Mouse (Mus musculus) neural tube, embryonic 14.5 days (tissue): ENCODE data around the gene Rpl41. TPM values are rescaled to one million over a fixed set of nuclear protein-coding genes. Genes with fewer than 3 reads are reported as not detected.
A peak's percentile ranks its signal among the peaks of the same experiment; 100 is the strongest.

Source experiments
- ATAC-seq: fragments of 200-750 bp; cut with Nextera tagmentation; 2 replicates; pipeline ENCODE4 v1.8.0; 2017; ENCODE audit warnings: low read depth, mild to moderate bottlenecking, moderate TSS enrichment, moderate library complexity
- H3K27ac ChIP-seq: fragments of 300-500 bp; sonication (generic); 2 replicates; pipeline ENCODE4 v1.5.1; 2014; ENCODE audit warnings: low read depth, mild to moderate bottlenecking, control low read depth, low read length, moderate library complexity, mixed read lengths
- H3K27me3 ChIP-seq: fragments of 300-500 bp; sonication (generic); 2 replicates; pipeline ENCODE4 v1.6.1; 2014; ENCODE audit warnings: low read length; ENCODE audit not compliant: control insufficient read depth, insufficient read depth
- H3K36me3 ChIP-seq: fragments of 300-500 bp; sonication (generic); 2 replicates; pipeline ENCODE4 v1.6.1; 2014; ENCODE audit warnings: low read length, mixed read lengths; ENCODE audit not compliant: control insufficient read depth, insufficient read depth
- H3K4me1 ChIP-seq: fragments of 300-500 bp; sonication (generic); 2 replicates; pipeline ENCODE4 v1.6.1; 2014; ENCODE audit warnings: low read length; ENCODE audit not compliant: control insufficient read depth, insufficient read depth
- H3K4me2 ChIP-seq: fragments of 300-500 bp; sonication (generic); 2 replicates; pipeline ENCODE4 v1.6.1; 2014; ENCODE audit warnings: mild to moderate bottlenecking, low read depth, low read length, control low read depth
- H3K4me3 ChIP-seq: fragments of 300-500 bp; sonication (generic); 2 replicates; pipeline ENCODE4 v1.5.1; 2014; ENCODE audit warnings: low read depth, low read length, control low read depth, mixed read lengths
- H3K9ac ChIP-seq: fragments of 300-500 bp; sonication (generic); replicated peaks from 2 replicates; pipeline ENCODE4 v1.6.1; 2014; ENCODE audit warnings: low read depth, mild to moderate bottlenecking, control low read depth, low read length, mixed read lengths
- H3K9me3 ChIP-seq: fragments of 300-500 bp; sonication (generic); 2 replicates; pipeline ENCODE4 v1.6.1; 2016; ENCODE audit warnings: low read length; ENCODE audit not compliant: control insufficient read depth
- WGBS: fragments of 180-500 bp; shearing (Covaris S2); extraction: QIAGEN DNeasy Blood & Tissue Kit; methylation state at CpG from one replicate; pipeline ENCODE4 v1.1.7; 2014; 5-methylcytosine and 5-hydroxymethylcytosine counted together
- polyA plus RNA-seq: library from polyadenylated mRNA; unstranded; fragments of >200 nt; fragmentation: Nextera tagmentation; extraction: Ambion mirVana; gene quantifications from 2 replicates; pipeline ENCODE4 v1.2.1, GENCODE M21; 2014

Rpl41 gene
- 2,344 and 2,479 TPM in 2 replicates for polyA plus RNA-seq

DNA sequence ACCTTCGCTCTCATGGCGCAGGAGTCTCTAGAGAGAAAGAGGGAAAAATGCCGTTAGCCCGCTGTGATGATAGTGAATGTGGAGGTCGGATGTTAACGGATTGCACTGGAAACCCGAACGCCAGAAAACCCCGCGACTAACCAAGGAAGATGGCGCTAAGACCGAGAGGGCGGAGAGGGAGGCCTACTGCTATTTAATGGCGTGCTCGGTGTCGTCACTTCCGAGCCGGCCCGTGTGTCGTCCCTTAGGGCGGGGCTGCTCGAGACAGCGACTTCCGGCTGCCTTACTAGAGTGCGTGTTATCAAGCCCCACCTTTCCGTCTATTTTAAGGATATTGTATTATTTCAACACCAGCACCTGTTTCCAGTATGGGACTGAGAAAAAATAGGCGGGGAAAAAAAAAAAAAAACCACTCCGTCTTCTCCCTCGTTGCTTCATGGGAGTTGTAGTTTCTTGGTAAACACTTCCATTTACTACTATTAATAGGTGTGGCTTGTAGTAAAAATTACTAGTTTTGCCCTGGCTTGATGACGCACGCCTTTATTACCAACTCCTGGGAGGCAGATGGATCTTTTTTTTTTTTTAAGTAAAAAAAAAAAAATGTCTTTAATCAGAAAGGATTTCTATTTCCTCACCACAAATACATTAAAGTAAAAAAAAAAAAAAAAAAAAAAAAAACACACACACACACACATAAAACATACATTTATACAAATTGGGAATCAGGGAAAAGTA is at the start of gene Rpl41:
TSS of gene Rpl41 (minus strand) at position 359 of the 735 bp plus-strand sequence.
- WGBS, result under 1% methylated on average over 31 of the region's 31 CpGs
- peaks cover 10% of the 10 kb centered on the region for H3K4me1 ChIP-seq
- H3K4me2 ChIP-seq, result peak within 1 kb of the TSS; percentile 84
- H3K27ac ChIP-seq, result peak within 1 kb of the TSS; percentile 94
- ATAC-seq, result peak; percentile 90
- H3K27me3 ChIP-seq, result no peaks in the 10 kb centered on the region
- H3K36me3 ChIP-seq, result peaks cover 8% of the 10 kb centered on the region
- peak within 1 kb of the TSS; percentile 71 for H3K4me3 ChIP-seq
- no peaks in the 10 kb centered on the region for H3K9me3 ChIP-seq
- peak within 1 kb of the TSS; percentile 73 for H3K9ac ChIP-seq

DNA sequence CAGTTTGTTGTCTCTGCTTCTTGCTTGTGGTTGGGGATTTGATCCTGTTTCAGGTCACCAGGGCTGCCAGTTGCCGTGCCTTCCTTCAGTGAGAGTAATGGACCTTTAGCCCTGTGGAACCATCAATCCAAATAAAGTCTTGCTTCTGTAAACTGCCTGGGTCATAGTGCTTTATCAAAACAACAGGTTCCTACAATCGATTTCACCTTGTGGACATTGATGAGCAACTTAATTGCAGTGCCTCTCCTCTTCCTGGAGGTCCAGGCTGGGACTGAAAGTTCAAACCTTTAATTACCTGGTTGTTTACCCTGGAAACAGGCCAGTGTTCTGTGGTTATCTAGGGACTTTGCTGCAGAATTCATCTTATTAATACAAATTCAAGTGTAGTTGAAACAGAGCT is 49.4 kb upstream of the Rpl41 start:
- Histone ChIP-seq H3K9ac (no peak overlapping the region), H3K4me1 (no peaks in the 10 kb centered on the region), H3K4me3 (no peak overlapping the region), H3K4me2 (no peak overlapping the region), H3K27ac (no peak overlapping the region), H3K9me3 (no peaks in the 10 kb centered on the region), H3K36me3 (no peaks in the 10 kb centered on the region), H3K27me3 (no peaks in the 10 kb centered on the region)
- ATAC-seq, result no peak
- WGBS, result 76% methylated on average over 2 of the region's 2 CpGs

DNA sequence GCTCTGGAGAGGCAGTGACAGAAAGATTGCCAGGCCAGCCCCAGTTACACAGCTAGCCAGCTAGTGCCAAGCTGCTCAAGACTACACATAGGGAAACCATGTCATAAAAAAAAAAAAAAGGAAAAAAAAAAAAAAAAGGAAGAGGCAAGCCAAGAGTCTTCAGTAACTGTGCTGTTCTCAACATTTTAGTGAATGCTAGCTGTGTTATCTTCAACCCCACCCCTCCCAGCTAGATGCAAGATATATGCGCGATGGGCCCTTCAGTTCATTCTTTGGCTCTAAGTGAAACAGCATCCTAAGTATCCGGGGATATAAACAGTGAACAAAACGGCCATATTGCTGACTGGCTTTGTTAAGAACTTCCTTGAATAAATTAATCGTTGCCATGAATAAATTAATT is 43.7 kb upstream of the Rpl41 start:
- H3K9ac ChIP-seq, result no peak overlapping the region
- H3K27ac ChIP-seq, result no peak overlapping the region
- H3K27me3 ChIP-seq, result peaks cover 18% of the 10 kb centered on the region; the same call in 1 of the 2 replicates
- no peak overlapping the region for H3K4me3 ChIP-seq
- no peaks in the 10 kb centered on the region for H3K36me3 ChIP-seq
- no peak overlapping the region for H3K4me2 ChIP-seq
- WGBS, result 70% methylated on average over 5 of the region's 5 CpGs
- no peaks in the 10 kb centered on the region for H3K9me3 ChIP-seq
- no peak for ATAC-seq
- no peaks in the 10 kb centered on the region for H3K4me1 ChIP-seq

DNA sequence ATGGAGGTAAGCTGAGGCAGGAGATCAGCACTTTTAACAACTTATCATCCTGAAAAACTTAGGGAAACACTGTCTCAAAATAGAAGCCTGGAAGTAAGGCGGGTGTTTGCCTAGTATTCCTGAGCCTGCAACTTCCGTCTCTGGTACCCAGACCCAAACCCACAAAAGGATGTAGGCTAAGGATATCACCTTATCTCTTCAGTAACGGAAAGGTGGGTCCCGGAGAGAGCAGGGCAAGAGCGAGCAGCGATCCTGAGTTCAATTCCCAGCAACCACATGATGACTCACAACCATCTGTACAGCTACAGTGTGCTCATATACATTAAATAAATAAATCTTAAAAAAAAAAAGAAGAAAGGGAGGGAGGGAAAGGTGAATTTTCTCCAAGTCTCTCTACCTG is 42.3 kb upstream of the Rpl41 start:
- no peaks in the 10 kb centered on the region for H3K36me3 ChIP-seq
- H3K4me1 ChIP-seq, result no peaks in the 10 kb centered on the region
- no peaks in the 10 kb centered on the region for H3K9me3 ChIP-seq
- H3K9ac ChIP-seq, result no peak overlapping the region
- H3K27me3 ChIP-seq, result peaks cover 25% of the 10 kb centered on the region
- no peak overlapping the region for H3K27ac ChIP-seq
- no peak overlapping the region for H3K4me2 ChIP-seq
- 94% methylated on average over 6 of the region's 6 CpGs for WGBS
- H3K4me3 ChIP-seq, result no peak overlapping the region
- ATAC-seq, result no peak

DNA sequence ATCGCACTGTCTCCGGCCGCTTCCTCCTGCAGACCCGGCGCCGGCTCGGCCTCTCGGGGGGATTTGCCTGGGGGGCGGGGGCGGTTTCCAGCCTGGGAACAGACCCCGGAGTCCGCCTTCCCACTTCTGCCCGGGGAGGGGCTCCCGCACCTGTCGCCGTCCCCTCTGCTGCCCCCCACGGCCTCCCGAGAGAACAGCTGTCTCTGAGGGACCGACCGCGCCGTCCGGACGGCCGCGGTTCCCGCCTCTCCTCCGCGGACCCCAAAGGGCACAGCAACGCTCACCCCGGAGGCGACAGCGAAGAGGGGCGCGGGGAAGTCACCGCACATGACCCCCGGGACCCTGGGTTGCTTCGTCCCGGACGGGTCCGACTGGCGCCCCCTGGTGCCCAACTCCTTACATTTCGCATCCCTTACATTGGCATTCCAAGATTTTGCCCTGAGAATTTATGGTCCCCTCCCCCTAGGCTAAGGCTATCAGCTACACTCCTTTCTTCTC is 41.1 kb upstream of the Rpl41 start:
- H3K27me3 ChIP-seq, result peaks cover 26% of the 10 kb centered on the region
- WGBS, result 0% methylated on average over 41 of the region's 43 CpGs

DNA sequence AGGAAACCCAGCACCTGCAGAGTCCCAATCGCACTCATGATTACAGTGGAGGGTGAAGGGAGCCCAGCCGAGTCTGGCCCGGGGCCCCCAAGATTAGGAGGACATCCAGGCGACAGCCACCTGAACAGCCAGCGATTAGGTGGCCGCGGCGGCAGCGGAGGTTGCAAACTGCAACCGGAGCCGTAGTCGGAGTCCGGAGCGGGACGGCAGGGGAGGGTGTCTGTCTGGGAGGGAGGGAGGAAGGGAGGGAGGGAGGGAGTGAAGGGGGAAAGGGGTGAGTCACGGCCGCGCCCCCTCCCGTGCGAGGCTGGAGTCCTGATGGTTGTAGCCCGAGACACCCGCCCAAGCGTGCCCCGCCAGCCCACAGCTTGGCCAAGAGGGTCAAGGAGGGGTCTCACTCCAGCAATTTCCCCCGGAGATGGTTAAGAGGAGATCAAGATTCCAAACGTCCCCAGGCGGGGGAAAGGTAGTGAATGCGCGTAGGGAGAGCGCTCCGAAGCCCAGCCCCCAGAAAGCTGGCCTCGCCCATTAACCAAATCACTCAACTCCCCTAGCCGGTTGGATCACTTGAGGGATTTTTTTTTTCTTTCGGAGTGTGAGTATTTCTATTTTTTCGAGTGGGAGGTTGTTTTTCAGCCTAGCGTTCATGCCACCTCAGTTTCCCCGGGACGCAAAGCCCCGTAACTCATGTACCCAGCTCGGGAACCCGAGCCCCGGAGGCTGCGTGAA is 40.5 kb upstream of the Rpl41 start, which contains the start of gene Erbb3:
TSS of gene Erbb3 (minus strand) at position 189 of the 729 bp plus-strand sequence.
- Histone ChIP-seq H3K27ac (no peak within 1 kb of the TSS), H3K27me3 (peaks cover 26% of the 10 kb centered on the region), H3K9ac (peak within 1 kb of the TSS; percentile 57), H3K9me3 (no peaks in the 10 kb centered on the region), H3K4me1 (no peaks in the 10 kb centered on the region), H3K4me2 (peak within 1 kb of the TSS; percentile 94), H3K36me3 (no peaks in the 10 kb centered on the region), H3K4me3 (peak within 1 kb of the TSS; percentile 63)
- WGBS, result under 1% methylated on average over 42 of the region's 43 CpGs
- peak; percentile 22; the same call in 1 of the 2 replicates for ATAC-seq

More for the DNA sequence above, 41.1 kb upstream of the Rpl41 start:
- peak overlapping the region; percentile 63 for H3K4me3 ChIP-seq
- peak overlapping the region; percentile 57 for H3K9ac ChIP-seq
- H3K4me1 ChIP-seq, result no peaks in the 10 kb centered on the region
- H3K4me2 ChIP-seq, result peak overlapping the region; percentile 94
- peak; percentile 54; the same call in 1 of the 2 replicates for ATAC-seq
- no peak overlapping the region for H3K27ac ChIP-seq
- no peaks in the 10 kb centered on the region for H3K9me3 ChIP-seq
- H3K36me3 ChIP-seq, result no peaks in the 10 kb centered on the region

DNA sequence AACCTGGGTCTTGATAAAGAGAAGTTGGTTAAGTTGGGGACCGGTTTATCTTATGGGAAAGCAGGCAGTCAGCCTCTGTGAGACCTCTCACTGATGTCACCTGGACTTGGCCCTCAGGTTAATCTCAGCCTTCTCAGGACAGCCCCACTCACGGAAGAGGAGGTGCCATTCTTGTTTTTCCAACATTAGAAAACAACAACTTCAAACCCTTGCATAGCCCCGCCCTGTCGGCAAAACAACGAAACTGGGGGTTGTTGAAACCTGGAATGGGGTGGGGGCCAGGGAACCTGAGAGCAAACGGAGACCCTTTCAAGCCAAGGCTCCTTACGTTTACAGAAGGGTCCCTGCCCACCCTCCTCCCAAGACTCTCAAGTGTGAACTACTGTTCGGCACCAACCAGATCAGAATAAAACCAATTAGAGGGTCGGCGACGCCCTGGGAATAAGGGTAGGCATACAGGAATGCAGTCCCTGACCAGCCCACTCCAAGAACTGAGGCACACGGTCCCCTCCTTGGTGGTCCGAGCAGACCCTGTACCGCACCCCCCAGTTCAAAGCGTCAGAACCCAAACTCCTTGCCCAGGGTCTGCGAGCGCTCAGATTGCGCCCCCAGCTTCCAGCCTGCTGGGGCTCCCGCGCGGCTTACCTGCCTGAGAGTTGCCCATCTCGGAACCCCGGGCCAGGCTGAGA is 39.8 kb upstream of the Rpl41 start:
- no peaks in the 10 kb centered on the region for H3K4me1 ChIP-seq
- H3K27ac ChIP-seq, result no peak overlapping the region
- peak overlapping the region; percentile 63 for H3K4me3 ChIP-seq
- peak overlapping the region; percentile 34 for H3K9ac ChIP-seq
- peak overlapping the region; percentile 94 for H3K4me2 ChIP-seq
- ATAC-seq, result no peak
- WGBS, result 3% methylated on average over 23 of the region's 23 CpGs
- H3K9me3 ChIP-seq, result no peaks in the 10 kb centered on the region
- H3K27me3 ChIP-seq, result peaks cover 26% of the 10 kb centered on the region
- no peaks in the 10 kb centered on the region for H3K36me3 ChIP-seq

DNA sequence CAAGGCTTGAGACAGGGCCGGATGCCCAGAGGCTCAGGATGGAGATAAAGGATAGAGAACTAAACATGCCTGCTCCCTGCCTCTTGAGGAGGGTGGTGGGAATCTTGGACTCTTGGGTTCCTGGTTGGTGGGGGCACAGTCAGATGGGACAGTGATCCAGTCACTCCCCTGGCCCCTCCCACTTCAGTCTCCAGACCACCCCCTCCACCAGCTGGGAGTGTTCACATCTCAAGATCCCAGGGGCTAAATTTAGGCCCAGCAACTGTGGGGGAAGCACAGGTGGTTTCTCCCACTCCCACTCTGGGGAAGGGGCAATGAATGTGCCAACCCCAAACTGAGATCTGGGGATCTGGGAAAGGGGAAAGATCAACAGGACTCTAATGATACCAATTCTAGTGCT is 39.0 kb upstream of the Rpl41 start:
- Histone ChIP-seq H3K27me3 (peaks cover 26% of the 10 kb centered on the region), H3K36me3 (no peaks in the 10 kb centered on the region), H3K9ac (no peak overlapping the region), H3K27ac (no peak overlapping the region), H3K9me3 (no peaks in the 10 kb centered on the region), H3K4me2 (no peak overlapping the region; the same call in 1 of the 2 replicates), H3K4me3 (no peak overlapping the region), H3K4me1 (no peaks in the 10 kb centered on the region)
- WGBS, result 23% methylated on average over 1 of the region's 1 CpGs
- ATAC-seq, result no peak
